Mouse (Mus musculus): ENCODE results near the gene Srpk3. TPM values are rescaled to one million over a fixed set of nuclear protein-coding genes. Genes with fewer than 3 reads are reported as not detected.

Srpk3 gene
- polyA plus RNA-seq, 1 experiment = 1.5 TPM

GRCm38 (mm10) chrX:73765311-73765710 is 8.9 kb upstream of the Srpk3 start:
- 0 out of 2 replicates have a peak overlapping the region, but pooled peaks have one; percentile 18 for H3K4me3 ChIP-seq (ENCODE audit: insufficient read depth, low read length)
- peaks cover 29% of the 10 kb centered on the region for H3K4me1 ChIP-seq (ENCODE audit: control insufficient read depth, insufficient read depth, low read length)
- TF ChIP-seq POLR2A (IDR thresholded peaks at IDR 0.05; ENCODE audit: borderline replicate concordance, low read depth, low read length) (no peak), CTCF (IDR thresholded peaks at IDR 0.05; ENCODE audit: low read depth, low read length) (no peak)
- H3K27ac ChIP-seq (ENCODE audit: insufficient read depth, low read depth, low read length) = peak overlapping the region; percentile 95

- Histone ChIP-seq H3K27ac (ENCODE audit: insufficient read depth, low read depth, low read length) (no peak overlapping the region), H3K4me1 (ENCODE audit: control insufficient read depth, insufficient read depth, low read length) (peaks cover 29% of the 10 kb centered on the region), H3K4me3 (ENCODE audit: insufficient read depth, low read length) (no peak overlapping the region)
- TF ChIP-seq CTCF (IDR thresholded peaks at IDR 0.05; ENCODE audit: low read depth, low read length) = no peak
- no peak for TF ChIP-seq POLR2A (IDR thresholded peaks at IDR 0.05; ENCODE audit: borderline replicate concordance, low read depth, low read length)
Measured at GRCm38 (mm10) chrX:73767267-73767666, 6.9 kb upstream of the Srpk3 start.

GRCm38 (mm10) chrX:73774802-73775483 is 738 bp downstream of the Srpk3 start:
- H3K27ac ChIP-seq (ENCODE audit: insufficient read depth, low read depth, low read length) = no peak overlapping the region
- peaks cover 20% of the 10 kb centered on the region for H3K4me1 ChIP-seq (ENCODE audit: control insufficient read depth, insufficient read depth, low read length)
- H3K4me3 ChIP-seq (ENCODE audit: insufficient read depth, low read length) = no peak overlapping the region
- no peak for TF ChIP-seq CTCF (IDR thresholded peaks at IDR 0.05; ENCODE audit: low read depth, low read length)
- TF ChIP-seq POLR2A (IDR thresholded peaks at IDR 0.05; ENCODE audit: borderline replicate concordance, low read depth, low read length) = no peak

- peak overlapping the region; percentile 64 for H3K27ac ChIP-seq (ENCODE audit: insufficient read depth, low read depth, low read length)
Measured at GRCm38 (mm10) chrX:73782227-73782626, 8.0 kb downstream of the Srpk3 start.

GRCm38 (mm10) chrX:73785666-73786065 is 11.5 kb downstream of the Srpk3 start:
- TF ChIP-seq POLR2A (IDR thresholded peaks at IDR 0.05; ENCODE audit: borderline replicate concordance, low read depth, low read length) (no peak), CTCF (IDR thresholded peaks at IDR 0.05; ENCODE audit: low read depth, low read length) (no peak)
- H3K4me1 ChIP-seq (ENCODE audit: control insufficient read depth, insufficient read depth, low read length) = peaks cover 30% of the 10 kb centered on the region
- peak overlapping the region; percentile 88 for H3K27ac ChIP-seq (ENCODE audit: insufficient read depth, low read depth, low read length)
- peak overlapping the region; percentile 82 for H3K4me3 ChIP-seq (ENCODE audit: insufficient read depth, low read length)

More at GRCm38 (mm10) chrX:73782227-73782626, 8.0 kb downstream of the Srpk3 start:
- Histone ChIP-seq H3K4me1 (ENCODE audit: control insufficient read depth, insufficient read depth, low read length) (peaks cover 25% of the 10 kb centered on the region), H3K4me3 (ENCODE audit: insufficient read depth, low read length) (no peak overlapping the region)
- TF ChIP-seq POLR2A (IDR thresholded peaks at IDR 0.05; ENCODE audit: borderline replicate concordance, low read depth, low read length) (no peak), CTCF (IDR thresholded peaks at IDR 0.05; ENCODE audit: low read depth, low read length) (no peak)

GRCm38 (mm10) chrX:73786364-73787224 is 12.4 kb downstream of the Srpk3 start, which contains the start of the genes Idh3g and Ssr4:
Idh3g (minus strand) TSS chrX:73786897.
Ssr4 (plus strand) TSS chrX:73787028.
- Histone ChIP-seq H3K4me3 (ENCODE audit: insufficient read depth, low read length) (peak within 1 kb of the TSS; percentile 82), H3K27ac (ENCODE audit: insufficient read depth, low read depth, low read length) (peak within 1 kb of the TSS; percentile 88), H3K4me1 (ENCODE audit: control insufficient read depth, insufficient read depth, low read length) (peaks cover 28% of the 10 kb centered on the region)
- TF ChIP-seq CTCF (IDR thresholded peaks at IDR 0.05; ENCODE audit: low read depth, low read length) (no peak), POLR2A (IDR thresholded peaks at IDR 0.05; ENCODE audit: borderline replicate concordance, low read depth, low read length) (no peak)

- H3K27ac ChIP-seq (ENCODE audit: insufficient read depth, low read depth, low read length) = peak overlapping the region; percentile 44
- H3K4me1 ChIP-seq (ENCODE audit: control insufficient read depth, insufficient read depth, low read length) = peaks cover 23% of the 10 kb centered on the region
- TF ChIP-seq CTCF (IDR thresholded peaks at IDR 0.05; ENCODE audit: low read depth, low read length) (no peak), POLR2A (IDR thresholded peaks at IDR 0.05; ENCODE audit: borderline replicate concordance, low read depth, low read length) (no peak)
- H3K4me3 ChIP-seq (ENCODE audit: insufficient read depth, low read length) = peak overlapping the region; percentile 66
Measured at GRCm38 (mm10) chrX:73787225-73787558, 13.0 kb downstream of the Srpk3 start.

- no peak overlapping the region for H3K27ac ChIP-seq (ENCODE audit: insufficient read depth, low read depth, low read length)
- no peak for TF ChIP-seq POLR2A (IDR thresholded peaks at IDR 0.05; ENCODE audit: borderline replicate concordance, low read depth, low read length)
- TF ChIP-seq CTCF (IDR thresholded peaks at IDR 0.05; ENCODE audit: low read depth, low read length) = no peak
- peaks cover 13% of the 10 kb centered on the region for H3K4me1 ChIP-seq (ENCODE audit: control insufficient read depth, insufficient read depth, low read length)
- peak overlapping the region; percentile 66 for H3K4me3 ChIP-seq (ENCODE audit: insufficient read depth, low read length)
Measured at GRCm38 (mm10) chrX:73788501-73788900, 14.3 kb downstream of the Srpk3 start.

GRCm38 (mm10) chrX:73793039-73793438 is 18.8 kb downstream of the Srpk3 start:
- Histone ChIP-seq H3K4me1 (ENCODE audit: control insufficient read depth, insufficient read depth, low read length) (peaks cover 5% of the 10 kb centered on the region), H3K4me3 (ENCODE audit: insufficient read depth, low read length) (no peak overlapping the region), H3K27ac (ENCODE audit: insufficient read depth, low read depth, low read length) (no peak overlapping the region)
- TF ChIP-seq POLR2A (IDR thresholded peaks at IDR 0.05; ENCODE audit: borderline replicate concordance, low read depth, low read length) = no peak
- TF ChIP-seq CTCF (IDR thresholded peaks at IDR 0.05; ENCODE audit: low read depth, low read length) = no peak

- no peak overlapping the region for H3K4me3 ChIP-seq (ENCODE audit: insufficient read depth, low read length)
- H3K4me1 ChIP-seq (ENCODE audit: control insufficient read depth, insufficient read depth, low read length) = peaks cover 1% of the 10 kb centered on the region
- no peak overlapping the region for H3K27ac ChIP-seq (ENCODE audit: insufficient read depth, low read depth, low read length)
- TF ChIP-seq POLR2A (IDR thresholded peaks at IDR 0.05; ENCODE audit: borderline replicate concordance, low read depth, low read length) (no peak), CTCF (IDR thresholded peaks at IDR 0.05; ENCODE audit: low read depth, low read length) (no peak)
Measured at GRCm38 (mm10) chrX:73793505-73793904, 19.3 kb downstream of the Srpk3 start.
